Mouse (Mus musculus): ENCODE measurements at regions not wholly inside any gene's neighbourhood (a gene's known extent, or its start where the extent isn't known, plus 50 kb on each side); places are given as distances from the start of the nearest gene placed in this dataset.

- no peak overlapping the region for H3K27ac ChIP-seq (ENCODE audit: low read depth, low read length)
- WGBS: 62% methylated on average over 7 of the region's 7 CpGs
- H3K9ac ChIP-seq (ENCODE audit: low read length): no peak overlapping the region
- no peak for DNase-seq (ENCODE audit: low spot score)
- no peaks in the 10 kb centered on the region for H3K27me3 ChIP-seq (ENCODE audit: control insufficient read depth, insufficient read depth, low read length)
- H3K9me3 ChIP-seq (ENCODE audit: control insufficient read depth, low read length): no peaks in the 10 kb centered on the region
- H3K4me3 ChIP-seq (ENCODE audit: low read depth, low read length): no peak overlapping the region
- no peak for ATAC-seq (ENCODE audit: insufficient read depth, low FRiP score, low TSS enrichment)
- H3K4me1 ChIP-seq (ENCODE audit: control insufficient read depth, insufficient read depth, low read length): no peaks in the 10 kb centered on the region
- no peaks in the 10 kb centered on the region for H3K36me3 ChIP-seq (ENCODE audit: control insufficient read depth, insufficient read depth, low read length)
- no peak overlapping the region for H3K4me2 ChIP-seq (ENCODE audit: low read depth)
Observed at GRCm38 (mm10) chr8:35224925-35225244, 540.7 kb upstream of the Gm19410 start.

- WGBS: 60% methylated on average over 7 of the region's 7 CpGs
- H3K36me3 ChIP-seq (ENCODE audit: control insufficient read depth, insufficient read depth, low read length): no peaks in the 10 kb centered on the region
- no peak overlapping the region for H3K27ac ChIP-seq (ENCODE audit: low read depth, low read length)
- no peaks in the 10 kb centered on the region for H3K4me1 ChIP-seq (ENCODE audit: control insufficient read depth, insufficient read depth, low read length)
- ATAC-seq (ENCODE audit: insufficient read depth, low FRiP score, low TSS enrichment): no peak
- DNase-seq (ENCODE audit: low spot score): no peak
- no peaks in the 10 kb centered on the region for H3K9me3 ChIP-seq (ENCODE audit: control insufficient read depth, low read length)
- H3K4me2 ChIP-seq (ENCODE audit: low read depth): no peak overlapping the region
- no peak overlapping the region for H3K9ac ChIP-seq (ENCODE audit: low read length)
- no peaks in the 10 kb centered on the region for H3K27me3 ChIP-seq (ENCODE audit: control insufficient read depth, insufficient read depth, low read length)
- no peak overlapping the region for H3K4me3 ChIP-seq (ENCODE audit: low read depth, low read length)
Observed at GRCm38 (mm10) chr8:35227079-35227478, 538.5 kb upstream of the Gm19410 start.

GRCm38 (mm10) chr8:35228449-35228848 lies 537.1 kb upstream of the Gm19410 start:
- H3K9me3 ChIP-seq (ENCODE audit: control insufficient read depth, low read length): no peaks in the 10 kb centered on the region
- H3K4me3 ChIP-seq (ENCODE audit: low read depth, low read length): no peak overlapping the region
- no peak overlapping the region for H3K4me2 ChIP-seq (ENCODE audit: low read depth)
- no peaks in the 10 kb centered on the region for H3K27me3 ChIP-seq (ENCODE audit: control insufficient read depth, insufficient read depth, low read length)
- ATAC-seq (ENCODE audit: insufficient read depth, low FRiP score, low TSS enrichment): no peak
- H3K27ac ChIP-seq (ENCODE audit: low read depth, low read length): no peak overlapping the region
- DNase-seq (ENCODE audit: low spot score): no peak
- no peaks in the 10 kb centered on the region for H3K36me3 ChIP-seq (ENCODE audit: control insufficient read depth, insufficient read depth, low read length)
- WGBS: 78% methylated on average over 7 of the region's 7 CpGs
- no peaks in the 10 kb centered on the region for H3K4me1 ChIP-seq (ENCODE audit: control insufficient read depth, insufficient read depth, low read length)
- no peak overlapping the region for H3K9ac ChIP-seq (ENCODE audit: low read length)

GRCm38 (mm10) chr8:35233520-35234186 lies 531.9 kb upstream of the Gm19410 start:
- H3K4me2 ChIP-seq (ENCODE audit: low read depth): no peak overlapping the region
- no peak for DNase-seq (ENCODE audit: low spot score)
- no peaks in the 10 kb centered on the region for H3K9me3 ChIP-seq (ENCODE audit: control insufficient read depth, low read length)
- no peak for ATAC-seq (ENCODE audit: insufficient read depth, low FRiP score, low TSS enrichment)
- no peaks in the 10 kb centered on the region for H3K27me3 ChIP-seq (ENCODE audit: control insufficient read depth, insufficient read depth, low read length)
- WGBS: 64% methylated on average over 5 of the region's 5 CpGs
- H3K4me1 ChIP-seq (ENCODE audit: control insufficient read depth, insufficient read depth, low read length): no peaks in the 10 kb centered on the region
- no peak overlapping the region for H3K4me3 ChIP-seq (ENCODE audit: low read depth, low read length)
- H3K9ac ChIP-seq (ENCODE audit: low read length): no peak overlapping the region
- H3K36me3 ChIP-seq (ENCODE audit: control insufficient read depth, insufficient read depth, low read length): no peaks in the 10 kb centered on the region
- no peak overlapping the region for H3K27ac ChIP-seq (ENCODE audit: low read depth, low read length)

- Histone ChIP-seq H3K36me3 (ENCODE audit: control insufficient read depth, insufficient read depth, low read length) (no peaks in the 10 kb centered on the region), H3K27me3 (ENCODE audit: control insufficient read depth, insufficient read depth, low read length) (no peaks in the 10 kb centered on the region), H3K4me2 (ENCODE audit: low read depth) (no peak overlapping the region), H3K9me3 (ENCODE audit: control insufficient read depth, low read length) (no peaks in the 10 kb centered on the region), H3K9ac (ENCODE audit: low read length) (no peak overlapping the region), H3K4me3 (ENCODE audit: low read depth, low read length) (no peak overlapping the region), H3K4me1 (ENCODE audit: control insufficient read depth, insufficient read depth, low read length) (no peaks in the 10 kb centered on the region), H3K27ac (ENCODE audit: low read depth, low read length) (no peak overlapping the region)
- WGBS: 67% methylated on average over 5 of the region's 5 CpGs
- no peak for ATAC-seq (ENCODE audit: insufficient read depth, low FRiP score, low TSS enrichment)
- no peak for DNase-seq (ENCODE audit: low spot score)
Observed at GRCm38 (mm10) chr8:35234436-35234835, 531.2 kb upstream of the Gm19410 start.

- H3K9ac ChIP-seq (ENCODE audit: low read length): no peak overlapping the region
- no peak overlapping the region for H3K27ac ChIP-seq (ENCODE audit: low read depth, low read length)
- no peak overlapping the region for H3K4me3 ChIP-seq (ENCODE audit: low read depth, low read length)
- no peaks in the 10 kb centered on the region for H3K9me3 ChIP-seq (ENCODE audit: control insufficient read depth, low read length)
- WGBS: 83% methylated on average over 8 of the region's 8 CpGs
- DNase-seq (ENCODE audit: low spot score) (no peak), ATAC-seq (ENCODE audit: insufficient read depth, low FRiP score, low TSS enrichment) (no peak)
- no peaks in the 10 kb centered on the region for H3K4me1 ChIP-seq (ENCODE audit: control insufficient read depth, insufficient read depth, low read length)
- no peak overlapping the region for H3K4me2 ChIP-seq (ENCODE audit: low read depth)
- H3K36me3 ChIP-seq (ENCODE audit: control insufficient read depth, insufficient read depth, low read length): no peaks in the 10 kb centered on the region
- no peaks in the 10 kb centered on the region for H3K27me3 ChIP-seq (ENCODE audit: control insufficient read depth, insufficient read depth, low read length)
Observed at GRCm38 (mm10) chr8:35235815-35236509, 529.6 kb upstream of the Gm19410 start.

- no peak overlapping the region for H3K9ac ChIP-seq (ENCODE audit: low read length)
- H3K27ac ChIP-seq (ENCODE audit: low read depth, low read length): no peak overlapping the region
- 91% methylated on average over 6 of the region's 6 CpGs for WGBS
- H3K36me3 ChIP-seq (ENCODE audit: control insufficient read depth, insufficient read depth, low read length): no peaks in the 10 kb centered on the region
- H3K4me1 ChIP-seq (ENCODE audit: control insufficient read depth, insufficient read depth, low read length): no peaks in the 10 kb centered on the region
- DNase-seq (ENCODE audit: low spot score) (no peak), ATAC-seq (ENCODE audit: insufficient read depth, low FRiP score, low TSS enrichment) (no peak)
- no peak overlapping the region for H3K4me2 ChIP-seq (ENCODE audit: low read depth)
- H3K9me3 ChIP-seq (ENCODE audit: control insufficient read depth, low read length): no peaks in the 10 kb centered on the region
- H3K4me3 ChIP-seq (ENCODE audit: low read depth, low read length): no peak overlapping the region
- H3K27me3 ChIP-seq (ENCODE audit: control insufficient read depth, insufficient read depth, low read length): no peaks in the 10 kb centered on the region
Observed at GRCm38 (mm10) chr8:35237279-35237678, 528.3 kb upstream of the Gm19410 start.

- H3K9ac ChIP-seq (ENCODE audit: low read length): no peak overlapping the region
- H3K4me1 ChIP-seq (ENCODE audit: control insufficient read depth, insufficient read depth, low read length): no peaks in the 10 kb centered on the region
- no peaks in the 10 kb centered on the region for H3K27me3 ChIP-seq (ENCODE audit: control insufficient read depth, insufficient read depth, low read length)
- H3K9me3 ChIP-seq (ENCODE audit: control insufficient read depth, low read length): no peaks in the 10 kb centered on the region
- H3K4me2 ChIP-seq (ENCODE audit: low read depth): no peak overlapping the region
- H3K4me3 ChIP-seq (ENCODE audit: low read depth, low read length): no peak overlapping the region
- no peak overlapping the region for H3K27ac ChIP-seq (ENCODE audit: low read depth, low read length)
- DNase-seq (ENCODE audit: low spot score) (no peak), ATAC-seq (ENCODE audit: insufficient read depth, low FRiP score, low TSS enrichment) (no peak)
- no peaks in the 10 kb centered on the region for H3K36me3 ChIP-seq (ENCODE audit: control insufficient read depth, insufficient read depth, low read length)
- WGBS: 90% methylated on average over 6 of the region's 6 CpGs
Observed at GRCm38 (mm10) chr8:35240884-35241283, 524.7 kb upstream of the Gm19410 start.

- Histone ChIP-seq H3K4me2 (ENCODE audit: low read depth) (no peak overlapping the region), H3K9ac (ENCODE audit: low read length) (no peak overlapping the region), H3K4me3 (ENCODE audit: low read depth, low read length) (no peak overlapping the region), H3K36me3 (ENCODE audit: control insufficient read depth, insufficient read depth, low read length) (no peaks in the 10 kb centered on the region), H3K27ac (ENCODE audit: low read depth, low read length) (no peak overlapping the region), H3K4me1 (ENCODE audit: control insufficient read depth, insufficient read depth, low read length) (no peaks in the 10 kb centered on the region), H3K9me3 (ENCODE audit: control insufficient read depth, low read length) (no peaks in the 10 kb centered on the region), H3K27me3 (ENCODE audit: control insufficient read depth, insufficient read depth, low read length) (no peaks in the 10 kb centered on the region)
- DNase-seq (ENCODE audit: low spot score): peak; percentile 22
- WGBS: 45% methylated on average over 11 of the region's 11 CpGs
- no peak for ATAC-seq (ENCODE audit: insufficient read depth, low FRiP score, low TSS enrichment)
Observed at GRCm38 (mm10) chr8:35243555-35243954, 522.0 kb upstream of the Gm19410 start.

Data from neural tube, embryonic 11.5 days (tissue).